Mouse (Mus musculus) left cerebral cortex, adult 8-10 months (tissue): ENCODE measurements around the gene Tshz2. TPM values are rescaled to one million over a fixed set of nuclear protein-coding genes. Genes with fewer than 3 reads are reported as not detected.

ENCODE experiments used
- DNase-seq, 2 experiments: peaks; one replicate each; pipeline ENCODE4 v3.0.0; 2022; ENCODE audit warnings: low spot score in 2 of 2
- total RNA-seq, 4 experiments: library from RNA; stranded (reverse); gene quantifications; 2 replicates each; pipeline ENCODE4 v1.2.4; 2022

Tshz2 gene
- total RNA-seq, 4 experiments from 2014 or later = 51.2 to 64.0 (median 56.5) TPM

DNA sequence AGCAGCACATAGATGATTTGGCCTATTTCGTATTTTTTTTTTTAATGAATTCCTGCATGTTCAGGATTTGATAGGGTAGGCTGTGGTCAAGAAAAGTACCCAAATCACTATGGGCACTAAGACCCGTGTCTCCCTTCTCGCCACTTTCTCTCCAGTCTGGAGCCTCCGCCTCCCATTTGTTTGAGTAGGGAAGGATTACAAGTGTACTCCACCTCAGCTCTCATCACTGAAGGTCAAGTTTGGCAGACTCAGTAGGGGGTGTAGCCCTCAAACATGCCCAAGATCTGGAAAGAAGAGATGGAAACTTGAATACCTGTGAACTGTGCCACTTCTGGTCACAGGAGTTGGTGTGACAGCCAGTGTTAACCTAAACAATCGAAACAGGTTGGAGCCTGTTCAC is 66.3 kb downstream of the Tshz2 start:
- DNase-seq = no peak

DNA sequence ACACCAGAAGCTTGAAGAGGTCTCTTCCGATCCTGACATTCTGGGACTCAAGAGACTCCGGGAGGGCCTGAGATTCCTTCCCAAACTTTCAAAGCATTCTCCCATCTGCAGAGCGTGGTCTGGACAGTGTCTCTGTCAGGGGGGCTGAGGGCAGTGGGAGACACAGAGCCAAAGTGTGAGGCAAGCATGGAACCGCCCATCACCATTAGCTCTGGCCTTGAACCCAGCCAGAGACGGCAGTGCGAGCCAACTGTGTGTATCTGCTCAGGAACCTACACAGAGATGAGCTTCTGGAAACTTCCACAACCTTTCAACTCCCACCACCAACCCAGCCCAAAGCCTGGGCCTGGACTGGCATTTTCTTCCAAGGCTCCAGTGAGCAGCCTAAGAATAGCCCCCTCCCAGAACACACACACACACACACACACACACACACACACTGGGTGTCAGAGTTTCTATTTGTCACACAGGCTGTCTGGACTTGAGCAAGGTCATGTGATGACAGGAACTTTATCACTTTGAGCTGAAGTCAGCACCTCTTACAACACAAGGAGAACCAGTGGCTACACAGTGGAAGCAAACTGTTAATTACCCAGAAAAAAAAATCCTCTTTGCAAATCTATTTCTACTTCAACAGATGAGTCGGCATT is 67.2 kb downstream of the Tshz2 start:
- DNase-seq = no peak

DNA sequence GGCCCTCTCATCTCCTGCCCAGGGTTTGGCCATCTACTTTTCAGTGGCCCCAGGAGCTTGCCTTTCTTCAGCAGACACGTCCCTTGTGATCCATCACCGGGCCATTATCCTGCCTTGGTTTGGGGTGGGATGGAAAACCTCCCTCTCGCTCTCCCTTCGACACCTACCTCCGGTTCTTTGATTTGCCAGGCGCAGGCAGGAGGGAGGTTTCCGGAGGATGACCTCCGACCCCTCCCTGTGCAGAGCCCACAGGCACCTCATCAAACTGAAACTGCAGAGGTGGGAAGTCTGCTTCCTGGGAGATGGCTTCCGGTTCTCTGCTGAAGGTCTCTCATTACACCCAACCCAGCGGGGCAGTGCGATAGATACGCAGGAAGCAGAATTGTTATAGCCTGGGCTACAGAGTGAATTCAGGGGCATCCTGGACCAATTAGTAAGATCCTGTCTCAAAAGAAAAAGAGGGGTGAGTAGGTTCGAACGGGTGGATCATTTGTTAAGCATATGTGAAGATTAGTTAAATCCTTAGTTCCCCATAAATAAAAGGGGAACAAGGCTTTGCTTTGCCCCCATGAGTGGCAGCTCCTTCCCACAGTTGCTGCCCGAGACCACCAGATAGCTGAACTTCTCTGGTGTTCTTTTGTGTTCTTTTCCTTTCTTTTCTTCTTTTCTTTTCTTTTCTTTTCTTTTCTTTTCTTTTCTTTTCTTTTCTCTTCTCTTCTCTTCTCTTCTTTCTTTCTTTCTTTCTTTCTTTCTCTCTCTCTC is 70.1 kb downstream of the Tshz2 start:
- DNase-seq = no peak

DNA sequence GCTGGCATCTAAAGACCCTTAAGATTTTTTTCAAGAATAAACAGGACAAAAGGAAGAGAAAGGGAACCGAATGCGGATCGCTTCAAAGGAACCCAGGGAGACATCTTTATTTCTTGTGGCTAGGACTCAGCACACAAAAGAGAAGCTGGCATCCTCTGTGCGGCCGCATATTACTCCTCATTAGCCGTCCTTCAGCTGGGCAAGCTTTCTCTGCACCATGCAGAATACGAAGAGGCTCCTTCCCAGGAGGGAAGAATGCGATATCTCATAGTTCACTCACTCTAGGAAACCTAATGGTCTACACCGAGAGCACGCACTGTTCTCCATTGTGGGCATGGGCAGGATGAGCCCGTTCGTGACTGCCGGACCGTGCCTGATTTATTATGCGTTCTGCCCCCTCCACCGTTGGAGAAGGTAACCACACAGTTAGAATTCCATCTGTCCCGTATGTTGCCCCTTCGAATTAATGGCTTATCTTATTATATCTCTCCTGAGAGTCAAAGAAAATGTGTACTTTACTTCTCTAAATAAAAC is 89.0 kb downstream of the Tshz2 start:
- DNase-seq = no peak

DNA sequence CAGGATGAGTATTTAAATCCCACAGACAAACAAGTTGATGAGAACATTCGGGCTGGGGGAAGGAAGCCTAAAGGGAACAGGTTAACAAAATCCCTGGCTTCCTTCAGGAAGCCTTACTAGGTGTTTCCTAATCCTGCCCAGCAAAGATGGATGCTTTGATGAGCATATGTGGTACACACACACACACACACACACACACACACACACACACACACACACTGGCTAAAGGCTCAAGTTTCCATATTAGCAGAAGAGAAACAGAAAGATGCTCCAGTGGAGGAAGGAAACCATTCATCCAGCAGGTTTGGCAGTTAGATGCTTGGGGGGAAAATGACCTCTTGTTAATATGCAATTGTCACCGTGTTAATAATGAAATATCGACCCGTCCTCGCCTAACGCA is 89.5 kb downstream of the Tshz2 start:
- DNase-seq = no peak

DNA sequence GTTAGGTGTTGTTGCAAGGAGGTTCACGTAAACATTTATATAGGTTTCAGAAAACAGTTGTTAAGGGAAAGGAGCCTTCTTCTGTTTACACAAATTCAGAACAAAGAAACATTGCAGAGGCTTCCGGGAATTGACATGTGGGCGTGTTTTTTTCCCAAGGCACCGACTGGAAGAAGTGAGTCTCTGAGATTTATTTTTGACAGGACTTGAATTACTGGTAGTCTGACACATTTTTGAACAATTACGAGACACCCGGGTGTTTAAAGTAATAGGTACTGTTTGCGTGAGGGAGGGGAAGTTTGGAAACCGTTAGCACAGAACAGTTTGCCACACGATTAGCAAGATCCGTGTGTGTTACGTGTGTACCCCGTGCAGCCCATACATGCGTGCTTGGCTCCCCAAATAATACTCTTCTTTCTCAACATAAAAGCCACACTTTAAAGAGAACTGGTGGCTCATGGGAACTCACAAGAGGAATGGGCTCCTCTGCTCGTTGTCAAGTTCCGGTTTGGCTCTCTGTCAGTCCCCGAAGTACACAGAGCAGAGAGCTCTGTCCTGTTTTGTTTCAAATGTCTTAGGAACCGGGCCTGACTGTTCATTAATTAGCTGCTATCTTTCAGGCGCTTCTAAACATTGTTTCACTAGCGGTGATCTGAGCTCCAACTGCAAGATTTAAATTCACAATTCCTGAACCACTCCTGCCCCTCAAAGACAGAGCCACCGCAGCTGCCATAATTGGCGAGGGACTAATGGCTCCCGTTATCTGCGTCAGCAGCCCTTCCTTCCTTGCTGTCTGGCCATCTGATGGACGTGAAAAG is 91.0 kb downstream of the Tshz2 start:
- DNase-seq = no peak

DNA sequence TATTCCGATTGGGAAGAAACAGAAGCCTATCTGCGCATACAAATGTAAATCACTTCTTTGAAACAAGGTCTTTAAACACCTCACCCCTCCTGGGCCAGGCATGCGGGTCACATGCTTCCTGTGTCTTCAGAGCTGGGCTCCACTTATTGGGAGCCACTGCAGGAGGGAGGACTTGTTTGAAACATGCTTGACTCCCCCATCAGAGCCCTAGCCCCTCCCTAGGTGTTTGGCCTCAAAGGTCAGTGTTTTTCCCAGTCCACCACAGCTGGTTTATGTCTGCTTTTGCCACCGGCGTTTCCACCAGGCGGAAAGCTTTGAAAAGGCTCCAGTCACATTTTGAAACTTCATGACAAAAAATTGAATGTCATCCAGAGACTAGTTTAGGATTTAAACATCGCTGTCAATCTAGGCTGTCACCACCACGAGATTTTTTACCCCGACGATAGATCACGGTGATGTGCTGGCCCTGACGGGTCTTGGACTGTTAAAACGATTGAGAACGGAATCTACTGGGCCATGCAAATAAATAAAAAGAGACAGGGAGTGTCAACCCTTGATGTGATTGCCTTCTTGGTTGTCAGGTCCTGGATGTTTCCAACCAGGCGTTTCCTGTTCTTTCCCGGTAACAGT is 96.0 kb downstream of the Tshz2 start:
- DNase-seq = no peak

DNA sequence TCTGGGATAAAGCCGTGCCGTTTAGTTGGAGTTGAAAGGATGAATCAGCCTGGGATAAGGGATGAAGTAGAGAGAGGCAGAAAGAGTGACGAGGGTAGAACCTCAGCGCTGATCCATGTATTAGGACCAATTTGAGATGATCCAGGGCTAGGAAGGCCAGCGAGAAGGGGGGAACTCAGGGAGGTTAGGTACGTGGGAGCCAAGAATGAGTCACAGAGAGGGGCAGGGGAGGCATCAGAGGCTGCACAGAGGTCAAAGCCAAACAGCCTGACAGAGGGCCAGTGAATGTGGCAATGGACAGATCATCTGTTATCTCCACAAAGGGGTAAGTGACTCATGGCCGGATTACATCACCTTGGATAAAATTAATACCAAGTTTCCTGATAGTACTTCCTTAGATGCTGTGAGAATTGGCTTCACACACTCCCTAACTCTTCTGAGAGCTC is 97.8 kb downstream of the Tshz2 start:
- no peak for DNase-seq

DNA sequence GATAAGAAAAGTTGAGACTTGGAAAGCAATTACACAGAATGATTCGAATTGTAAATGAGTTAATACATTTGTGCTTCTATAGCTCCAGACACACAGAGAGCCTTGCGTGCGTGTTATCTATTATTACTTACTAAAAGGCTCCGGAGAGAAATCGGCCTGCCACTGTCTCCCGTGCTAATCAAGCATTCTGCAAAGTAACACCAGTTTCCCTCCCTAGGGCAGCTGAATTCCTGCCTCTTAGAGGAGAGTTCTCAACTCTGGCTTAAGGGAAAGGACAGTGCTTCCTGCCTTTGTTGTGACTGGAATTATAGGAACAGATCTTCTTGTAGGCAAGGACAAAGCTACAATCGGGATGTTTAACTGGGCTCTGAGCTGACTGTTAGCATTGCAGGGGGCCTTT is 101.2 kb downstream of the Tshz2 start:
- DNase-seq = no peak

DNA sequence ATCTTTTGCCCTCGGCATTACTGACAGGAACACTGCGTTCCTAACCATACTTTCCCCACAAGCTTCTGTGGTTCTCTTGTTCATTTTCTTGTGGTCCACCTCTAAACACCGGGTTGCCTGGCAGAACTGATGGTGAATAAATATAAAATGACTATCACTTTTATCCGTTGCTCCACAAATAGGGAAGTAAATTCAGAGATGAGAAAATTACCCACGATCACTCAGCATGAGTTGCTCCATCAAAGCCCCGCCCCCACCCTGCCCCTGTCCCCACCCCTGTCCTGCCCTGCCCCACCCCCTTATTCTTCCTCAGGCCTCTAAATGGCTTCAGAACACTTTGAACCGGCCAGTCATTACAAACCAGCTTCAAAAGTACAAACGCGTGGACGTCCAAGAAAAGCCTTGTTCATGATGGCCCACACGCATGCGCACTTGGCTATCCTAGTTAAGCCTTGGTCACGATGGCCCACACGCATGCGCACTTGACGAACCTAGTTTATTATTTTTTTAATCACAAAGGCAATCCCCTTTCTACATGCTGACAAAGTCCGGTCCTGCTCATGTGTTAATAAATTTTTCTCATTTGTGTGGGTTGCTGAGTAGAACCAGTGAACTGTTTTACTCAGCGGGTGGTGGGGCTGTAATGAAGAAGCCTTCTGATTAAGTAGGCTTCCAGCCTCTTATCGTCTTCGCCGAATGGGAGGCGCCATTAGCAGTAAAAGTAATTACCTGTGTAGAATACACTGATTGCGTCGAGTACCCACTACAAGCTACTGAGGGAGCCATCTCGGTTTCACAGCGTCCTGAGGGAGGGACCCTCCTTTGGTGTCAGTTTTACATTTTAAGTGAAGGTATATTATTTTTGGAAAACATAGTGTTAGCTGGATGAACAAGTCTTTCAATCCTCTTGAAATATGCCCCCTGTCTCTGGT is 102.9 kb downstream of the Tshz2 start:
- DNase-seq = no peak

DNA sequence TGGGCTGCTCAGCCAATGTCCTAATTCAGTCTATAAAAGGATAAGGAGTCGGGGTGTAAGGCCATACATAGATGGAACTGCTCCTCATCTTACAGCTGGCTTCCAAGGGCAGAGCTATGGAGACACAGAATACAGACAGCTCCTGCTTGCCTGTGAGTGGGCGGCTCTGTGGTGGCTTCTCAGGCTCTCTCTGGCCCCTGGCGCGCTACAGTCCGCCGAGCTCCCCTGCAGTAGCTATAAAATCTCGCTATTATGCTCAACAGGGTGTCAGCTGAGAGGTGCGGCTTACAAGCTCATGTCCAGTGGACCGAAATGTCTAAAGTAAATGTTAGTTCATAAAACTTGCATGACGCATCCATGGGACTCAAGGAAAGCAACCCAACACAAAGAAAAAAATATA is 108.2 kb downstream of the Tshz2 start:
- no peak for DNase-seq

DNA sequence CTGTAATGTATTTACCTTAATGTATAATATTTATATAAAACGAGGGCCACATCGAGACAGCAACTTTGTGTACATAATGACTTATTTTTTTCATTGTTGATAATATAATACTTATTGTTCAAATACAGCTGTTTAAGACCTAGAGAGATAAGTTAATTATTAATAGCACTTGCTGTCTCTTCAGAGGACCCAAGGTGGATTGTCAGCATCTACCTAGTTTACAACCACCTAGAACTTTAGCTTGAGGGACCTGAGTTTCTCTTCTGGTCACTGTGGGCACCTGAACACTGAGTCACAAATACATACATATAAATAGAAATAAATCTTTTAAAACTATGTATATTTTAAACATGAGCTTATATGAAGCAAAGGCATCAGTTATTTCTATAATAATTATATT is 110.0 kb downstream of the Tshz2 start:
- DNase-seq = no peak

DNA sequence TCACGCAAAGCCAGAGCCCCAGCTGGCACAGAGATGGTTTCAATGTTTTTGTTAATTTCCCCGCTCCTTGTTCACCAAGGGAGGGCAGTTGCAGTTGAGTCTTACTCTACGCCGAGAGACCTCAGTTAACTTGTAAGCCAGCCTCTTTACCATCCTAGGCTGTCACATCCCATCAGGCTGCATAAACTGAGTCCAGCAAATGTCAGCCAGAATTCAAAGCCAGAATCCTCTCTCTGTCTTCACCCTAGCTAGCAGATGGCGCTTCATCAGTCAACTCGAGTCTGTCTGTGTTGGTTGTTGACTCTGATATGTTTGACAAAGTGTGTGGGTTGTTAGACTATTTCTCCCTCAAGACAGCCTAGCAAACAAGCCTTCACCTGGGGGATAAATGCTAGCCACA is 110.5 kb downstream of the Tshz2 start:
- DNase-seq = no peak

DNA sequence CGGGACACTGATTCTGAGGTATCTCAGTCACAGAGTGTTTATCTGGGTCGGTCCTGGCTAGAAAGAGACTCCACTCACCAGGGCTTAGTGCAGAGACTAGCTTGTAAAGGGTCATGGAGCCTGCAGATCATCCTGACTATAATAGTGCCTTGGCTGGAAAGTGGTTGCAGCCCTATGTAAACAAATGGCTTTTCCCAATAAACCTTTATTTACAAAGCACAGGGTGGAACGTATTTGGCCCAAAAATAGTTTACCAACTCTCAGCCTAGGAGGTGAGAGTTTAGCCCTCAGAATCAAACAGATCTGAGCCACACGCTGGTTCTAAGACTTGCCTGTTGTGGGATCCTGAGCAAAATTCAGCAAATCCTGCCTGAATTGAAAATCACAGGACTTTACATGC is 111.1 kb downstream of the Tshz2 start:
- no peak for DNase-seq

DNA sequence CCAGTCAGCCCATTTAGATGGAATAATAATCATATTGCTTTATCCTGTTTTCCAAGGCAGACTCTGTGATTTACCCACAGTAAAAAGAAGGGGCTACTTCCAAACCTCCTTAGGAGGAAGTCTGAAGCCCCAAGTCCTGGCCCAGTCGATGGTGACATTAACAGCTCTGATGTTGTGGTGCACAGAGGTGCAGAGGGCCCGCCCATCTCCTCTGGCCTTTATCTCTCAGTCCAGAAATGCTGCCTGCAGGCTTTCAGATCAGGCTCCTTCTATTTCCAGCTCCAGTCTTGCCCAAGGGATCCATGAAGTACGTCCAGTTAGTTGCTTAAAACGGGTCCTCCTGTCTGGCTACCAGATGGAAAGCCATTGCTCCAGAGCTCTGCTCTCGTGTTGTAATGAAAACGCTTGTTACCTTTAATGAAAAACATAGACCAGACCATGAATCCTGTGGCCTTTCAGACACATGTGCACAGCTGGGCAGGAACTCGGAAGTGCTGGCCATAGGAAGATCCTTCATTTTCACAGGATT is 114.4 kb downstream of the Tshz2 start:
- no peak for DNase-seq

DNA sequence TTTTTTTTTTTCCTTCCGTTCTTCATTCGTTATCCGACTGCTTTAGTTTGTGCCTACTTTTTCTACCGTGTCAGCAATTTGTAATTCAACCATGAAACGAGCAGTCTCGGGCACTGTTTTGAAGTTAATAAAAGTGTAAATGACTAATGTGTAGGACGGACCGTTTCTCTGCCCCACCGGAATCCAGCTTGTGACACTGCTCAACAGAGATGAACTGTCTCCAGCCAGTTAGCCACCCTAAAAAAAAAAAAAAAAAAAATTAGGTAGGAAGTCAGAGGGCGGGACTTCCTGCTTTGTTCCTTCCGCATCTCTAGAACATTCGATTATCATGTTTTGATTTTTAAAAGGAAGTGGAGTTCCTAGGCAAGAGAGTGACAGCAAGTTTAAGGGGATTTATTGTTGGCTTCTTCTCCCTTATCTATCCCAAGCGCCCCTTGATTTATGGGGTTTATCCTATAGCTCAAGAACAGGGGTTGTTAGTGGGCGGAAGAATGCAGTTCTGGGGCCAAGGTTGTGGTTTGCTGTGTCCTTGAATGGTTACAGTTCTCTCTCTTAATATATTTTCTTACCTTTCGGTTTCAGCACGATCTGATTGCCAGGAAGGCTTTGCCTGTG is 116.6 kb downstream of the Tshz2 start:
- DNase-seq = no peak

DNA sequence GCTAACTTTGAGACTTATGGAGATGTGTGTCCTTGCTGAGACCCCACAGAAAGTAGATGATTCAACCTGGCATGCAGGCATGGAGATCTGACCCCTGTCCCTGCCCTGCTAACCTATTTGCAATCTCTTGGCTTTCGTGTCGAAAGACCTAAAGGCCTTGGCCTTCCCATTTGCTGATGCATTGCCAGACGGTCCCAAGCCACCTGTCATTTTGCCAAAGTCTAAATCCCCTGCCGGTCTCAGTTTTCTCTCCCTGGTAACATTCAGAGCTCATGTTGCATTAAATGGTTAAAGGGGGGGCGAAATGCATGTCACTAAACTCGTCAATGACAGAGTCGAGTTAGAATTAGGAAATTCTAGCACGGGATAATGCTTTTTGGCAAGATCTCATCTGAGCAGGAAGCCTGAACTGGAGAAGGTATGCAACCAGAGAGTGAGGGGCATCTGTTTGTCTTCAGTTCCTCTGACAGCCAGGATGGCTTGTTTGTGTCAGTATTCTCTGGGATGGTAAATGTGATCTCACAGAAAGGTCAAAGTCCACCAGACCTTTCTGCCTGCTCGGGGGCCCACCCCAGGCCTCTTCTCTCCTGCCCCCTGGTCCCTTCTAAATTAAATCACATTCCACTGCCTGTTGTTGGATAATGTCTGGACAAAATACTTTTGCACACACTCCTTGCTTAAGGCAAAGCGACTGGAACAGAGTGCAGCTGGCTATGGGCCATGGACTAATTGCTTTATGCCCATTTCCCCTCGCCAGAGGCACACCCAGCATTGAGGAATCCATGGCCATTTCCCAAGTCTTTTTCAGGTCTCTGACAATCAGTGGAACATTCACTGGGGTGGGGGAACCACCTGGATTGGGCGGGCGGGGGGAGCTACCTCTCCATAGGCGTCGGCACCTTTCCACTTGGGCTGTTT is 118.0 kb downstream of the Tshz2 start:
- no peak for DNase-seq

DNA sequence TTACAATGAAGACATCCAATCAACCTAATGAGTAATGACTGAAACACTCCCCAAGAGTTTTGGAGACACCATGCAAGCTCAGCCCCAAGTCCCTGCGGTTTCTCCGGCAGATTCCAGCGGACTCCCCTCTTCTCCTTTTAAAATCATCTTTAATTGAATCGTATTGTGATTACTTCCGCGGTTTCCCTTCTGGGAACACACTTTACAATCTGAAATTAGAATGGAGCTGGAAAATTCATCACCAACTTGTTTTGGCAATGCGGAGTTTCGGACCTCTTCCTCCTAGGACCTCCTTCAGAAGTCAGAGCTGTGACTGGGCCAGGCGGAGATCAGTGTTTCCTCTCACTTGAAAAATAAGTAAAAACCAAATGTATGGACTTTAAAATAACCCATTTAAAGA is 119.3 kb downstream of the Tshz2 start:
- DNase-seq = no peak

DNA sequence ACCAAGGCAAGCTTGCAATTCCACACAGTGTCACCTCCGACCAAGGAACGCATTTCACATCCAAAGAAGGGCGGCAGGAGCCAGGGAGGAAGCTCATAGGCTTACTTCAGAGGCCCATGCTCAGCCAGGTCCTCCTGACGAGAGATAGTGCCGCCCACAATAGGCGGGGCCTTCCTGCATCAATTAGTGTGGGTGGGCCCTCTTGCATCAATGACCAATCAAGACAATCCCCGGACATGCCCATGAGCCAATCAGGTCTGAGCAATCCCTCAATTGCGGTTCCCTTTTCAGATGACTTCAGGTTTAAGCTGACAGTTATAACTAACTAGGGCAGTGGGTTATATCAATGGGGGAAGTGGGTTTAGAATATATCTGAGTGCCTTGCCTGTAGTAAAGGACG is 120.6 kb downstream of the Tshz2 start:
- DNase-seq = no peak
